Mouse (Mus musculus) megakaryocyte, embryonic 14.5 days (primary cell): ENCODE results near the gene Timeless.

Source experiments
- FLI1 ChIP-seq: IDR thresholded peaks from 2 replicates; pipeline ENCODE4 v1.6.1; 2012; ENCODE audit warnings: low read length, inconsistent platforms, mixed read lengths
- GATA1 ChIP-seq: IDR thresholded peaks from 3 replicates; pipeline ENCODE4 v1.6.1; 2012; ENCODE audit warnings: mixed read lengths, low read length, inconsistent platforms, borderline replicate concordance

- TF ChIP-seq GATA1 (no peak), FLI1 (no peak)
Observed at GRCm38 (mm10) chr10:128239140-128239539, 7.3 kb downstream of the Timeless start.
